Mouse (Mus musculus) lung, adult 2 months (tissue): ENCODE measurements around the gene Nfkbib.

Experiments
- CTCF ChIP-seq: fragments of 200-500 bp; IDR thresholded peaks from 2 replicates; pipeline ENCODE4 v1.5.1; 2011; ENCODE audit warnings: mild to moderate bottlenecking, low read length, control low read depth; ENCODE audit not compliant: insufficient read depth
- POLR2A ChIP-seq: fragments of 200-500 bp; IDR thresholded peaks from 2 replicates; pipeline ENCODE4 v1.6.1; 2011; ENCODE audit warnings: low read depth, mild to moderate bottlenecking, control low read depth, low read length, borderline replicate concordance; ENCODE audit errors: extremely low read depth

- TF ChIP-seq POLR2A (no peak), CTCF (no peak)
These were observed 31.6 kb downstream of the Nfkbib start for GRCm38 (mm10) chr7:28735701-28736100.
